Mouse (Mus musculus) myocyte (in vitro differentiated cells): Measurements from ENCODE around the gene Acp7. TPM values are rescaled to one million over a fixed set of nuclear protein-coding genes. Genes with fewer than 3 reads are reported as not detected.
A peak's percentile ranks its signal among the peaks of the same experiment; 100 is the strongest.

Experiments
- H3K27me3 ChIP-seq: one replicate; pipeline ENCODE4 v1.6.1; 2011; ENCODE audit not compliant: control insufficient read depth, insufficient read depth, insufficient read length
- H3K36me3 ChIP-seq: one replicate; pipeline ENCODE4 v1.6.1; 2011; ENCODE audit not compliant: control insufficient read depth, insufficient read depth
- H3K4me2 ChIP-seq: one replicate; pipeline ENCODE4 v1.6.1; 2011; ENCODE audit warnings: low read depth, control low read depth
- H3K4me3 ChIP-seq: one replicate; pipeline ENCODE4 v1.5.1; 2011; ENCODE audit warnings: mild to moderate bottlenecking, control low read depth, moderate library complexity
- H3K79me2 ChIP-seq: one replicate; pipeline ENCODE4 v1.6.1; 2011; ENCODE audit not compliant: control insufficient read depth, insufficient read depth
- H3ac ChIP-seq: one replicate; pipeline ENCODE4 v1.6.1; 2011; ENCODE audit not compliant: control insufficient read depth, insufficient read length
- CEBPB ChIP-seq: IDR thresholded peaks from 2 replicates; pipeline ENCODE4 v1.6.1; 2011; ENCODE audit warnings: mild to moderate bottlenecking, moderate library complexity; ENCODE audit not compliant: poor library complexity, insufficient read depth, severe bottlenecking
- E2F4 ChIP-seq: IDR thresholded peaks from one replicate; pipeline ENCODE4 v1.6.1; 2011; ENCODE audit warnings: mild to moderate bottlenecking, control low read depth, moderate library complexity; ENCODE audit not compliant: insufficient read depth
- MAX ChIP-seq: IDR thresholded peaks from one replicate; pipeline ENCODE4 v1.6.1; 2011; ENCODE audit warnings: low read depth, mild to moderate bottlenecking, control low read depth
- MYOD1 ChIP-seq, 3 experiments: IDR thresholded peaks; one replicate each; pipeline ENCODE4 v1.6.1; 2011; ENCODE audit warnings: control low read depth in 2 of 3, low read depth in 2 of 3, mild to moderate bottlenecking in 2 of 3, moderate library complexity in 1 of 3; ENCODE audit not compliant: insufficient read length in 2 of 3, control insufficient read depth in 1 of 3
- MYOG ChIP-seq, 3 experiments: IDR thresholded peaks; one replicate each; pipeline ENCODE4 v1.6.1; 2011; ENCODE audit warnings: control low read depth in 2 of 3, low read depth in 2 of 3, mild to moderate bottlenecking in 2 of 3; ENCODE audit not compliant: insufficient read length in 2 of 3, control insufficient read depth in 1 of 3, insufficient read depth in 1 of 3
- POLR2A ChIP-seq: IDR thresholded peaks from one replicate; pipeline ENCODE4 v1.6.1; 2011; ENCODE audit warnings: low read depth, mild to moderate bottlenecking, control low read depth, moderate library complexity; ENCODE audit not compliant: insufficient read length
- POLR2AphosphoS2 ChIP-seq: IDR thresholded peaks from one replicate; pipeline ENCODE4 v1.6.1; 2011; ENCODE audit warnings: low read depth, control low read depth; ENCODE audit not compliant: insufficient read length
- REST ChIP-seq: IDR thresholded peaks from one replicate; pipeline ENCODE4 v1.6.1; 2011; ENCODE audit warnings: mild to moderate bottlenecking, control low read depth, moderate library complexity; ENCODE audit not compliant: insufficient read depth, insufficient read length
- SRF ChIP-seq: IDR thresholded peaks from one replicate; pipeline ENCODE4 v1.6.1; 2011; ENCODE audit warnings: low read depth; ENCODE audit not compliant: control insufficient read depth, insufficient read length
- TCF12 ChIP-seq: IDR thresholded peaks from one replicate; pipeline ENCODE4 v1.6.1; 2011; ENCODE audit warnings: mild to moderate bottlenecking, control low read depth; ENCODE audit not compliant: poor library complexity, insufficient read depth, severe bottlenecking
- TCF3 ChIP-seq: IDR thresholded peaks from one replicate; pipeline ENCODE4 v1.6.1; 2011; ENCODE audit warnings: low read depth, control low read depth; ENCODE audit not compliant: insufficient read length
- USF1 ChIP-seq: IDR thresholded peaks from one replicate; pipeline ENCODE4 v1.6.1; 2011; ENCODE audit warnings: low read depth, mild to moderate bottlenecking, control low read depth, moderate library complexity
- polyA plus RNA-seq: library from polyadenylated mRNA; unstranded; fragments of >200 nt; fragmentation: generic; extraction: Trizol; gene quantifications from one replicate; pipeline ENCODE4 v1.2.1, GENCODE M21; 2012; ENCODE audit warnings: missing spikeins

Gene Acp7
- polyA plus RNA-seq, 1 experiment, result not detected

GRCm38 (mm10) chr7:28562371-28562770, 68.8 kb downstream of the Acp7 start:
- H3K4me3 ChIP-seq, result no peak overlapping the region
- H3K4me2 ChIP-seq, result no peak overlapping the region
- H3K36me3 ChIP-seq, result no peaks in the 10 kb centered on the region
- H3K27me3 ChIP-seq, result no peaks in the 10 kb centered on the region
- no peak overlapping the region for H3ac ChIP-seq
- H3K79me2 ChIP-seq, result no peaks in the 10 kb centered on the region
- TF ChIP-seq CEBPB, result no peak
- TF ChIP-seq MYOD1 (IDR thresholded peaks at IDR 0.05; ENCODE audit: control insufficient read depth in 1 of 3, insufficient read length in 2 of 3, low read depth in 2 of 3), result peak in 1 of 3 experiments; percentile 38
- TF ChIP-seq POLR2AphosphoS2, result no peak
- TF ChIP-seq MAX, result no peak

- H3K4me2 ChIP-seq, result no peak overlapping the region
- H3K27me3 ChIP-seq, result no peaks in the 10 kb centered on the region
- TF ChIP-seq POLR2AphosphoS2 (no peak), MYOD1 (IDR thresholded peaks at IDR 0.05; ENCODE audit: control insufficient read depth in 1 of 3, insufficient read length in 2 of 3, low read depth in 2 of 3) (peak in 1 of 3 experiments; percentile 25)
- no peak overlapping the region for H3K4me3 ChIP-seq
- H3K36me3 ChIP-seq, result no peaks in the 10 kb centered on the region
- no peaks in the 10 kb centered on the region for H3K79me2 ChIP-seq
- no peak overlapping the region for H3ac ChIP-seq
Observed at GRCm38 (mm10) chr7:28561967-28562366, 69.2 kb downstream of the Acp7 start.

- TF ChIP-seq REST, result no peak
- TF ChIP-seq CEBPB, result no peak
- TF ChIP-seq MYOD1 (IDR thresholded peaks at IDR 0.05; ENCODE audit: control insufficient read depth in 1 of 3, insufficient read length in 2 of 3, low read depth in 2 of 3), result no peak
- no peak for TF ChIP-seq POLR2AphosphoS2
- no peak for TF ChIP-seq POLR2A
- TF ChIP-seq TCF3, result no peak
- TF ChIP-seq E2F4, result no peak
- TF ChIP-seq USF1, result no peak
- no peak for TF ChIP-seq MYOG (IDR thresholded peaks at IDR 0.05; ENCODE audit: control insufficient read depth in 1 of 3, insufficient read depth in 1 of 3, insufficient read length in 2 of 3, low read depth in 2 of 3)
- TF ChIP-seq MAX, result no peak
- no peak for TF ChIP-seq TCF12
- no peak for TF ChIP-seq SRF
- Histone ChIP-seq H3ac (no peak overlapping the region), H3K4me2 (no peak overlapping the region), H3K4me3 (no peak overlapping the region), H3K27me3 (no peaks in the 10 kb centered on the region), H3K79me2 (no peaks in the 10 kb centered on the region), H3K36me3 (no peaks in the 10 kb centered on the region)
Observed at GRCm38 (mm10) chr7:28560856-28561255, 70.3 kb downstream of the Acp7 start.

GRCm38 (mm10) chr7:28558486-28558885, 72.6 kb downstream of the Acp7 start:
- no peak overlapping the region for H3K4me3 ChIP-seq
- H3K79me2 ChIP-seq, result no peaks in the 10 kb centered on the region
- peak in 1 of 3 experiments; percentile 13 for TF ChIP-seq MYOD1 (IDR thresholded peaks at IDR 0.05; ENCODE audit: control insufficient read depth in 1 of 3, insufficient read length in 2 of 3, low read depth in 2 of 3)
- peak in 1 of 3 experiments; percentile 63 for TF ChIP-seq MYOG (IDR thresholded peaks at IDR 0.05; ENCODE audit: control insufficient read depth in 1 of 3, insufficient read depth in 1 of 3, insufficient read length in 2 of 3, low read depth in 2 of 3)
- TF ChIP-seq CEBPB, result no peak
- no peaks in the 10 kb centered on the region for H3K36me3 ChIP-seq
- no peak overlapping the region for H3ac ChIP-seq
- H3K27me3 ChIP-seq, result no peaks in the 10 kb centered on the region
- no peak overlapping the region for H3K4me2 ChIP-seq

DNA sequence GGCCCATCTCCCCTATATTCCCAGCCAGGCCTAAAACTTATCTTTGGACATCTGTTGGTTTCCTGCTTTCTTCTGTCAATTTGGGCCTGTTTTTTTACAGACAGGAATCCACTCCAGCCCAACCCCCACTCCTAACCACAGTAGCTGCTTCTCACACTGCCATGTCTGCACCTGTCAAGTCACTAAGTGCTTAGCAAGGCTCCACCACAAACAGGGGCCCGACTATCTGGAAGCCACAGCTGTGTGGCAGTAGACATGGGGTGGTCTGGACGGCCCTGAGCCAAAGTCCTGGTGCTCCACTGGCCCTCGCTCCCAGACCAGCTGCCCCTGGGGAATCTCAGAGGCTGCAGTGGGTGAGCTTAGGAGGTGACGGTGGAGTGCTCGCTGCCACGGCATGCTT, 73.4 kb downstream of the Acp7 start:
- Histone ChIP-seq H3K36me3 (no peaks in the 10 kb centered on the region), H3K79me2 (no peaks in the 10 kb centered on the region), H3ac (no peak overlapping the region), H3K4me3 (no peak overlapping the region), H3K4me2 (peak overlapping the region; percentile 50), H3K27me3 (no peaks in the 10 kb centered on the region)
- TF ChIP-seq USF1 (no peak), MYOG (IDR thresholded peaks at IDR 0.05; ENCODE audit: control insufficient read depth in 1 of 3, insufficient read depth in 1 of 3, insufficient read length in 2 of 3, low read depth in 2 of 3) (peak; percentile 91 to 100 (median 94)), POLR2A (peak; percentile 22), TCF3 (peak; percentile 84), MYOD1 (IDR thresholded peaks at IDR 0.05; ENCODE audit: control insufficient read depth in 1 of 3, insufficient read length in 2 of 3, low read depth in 2 of 3) (peak; percentile 78 to 96 (median 94)), TCF12 (peak; percentile 94)

Other genes starting within 250 kb of the Acp7 start
- 34.2 TPM for gene Med29, start 238.6 kb downstream of the Acp7 start, polyA plus RNA-seq
- gene Paf1, start 238.4 kb downstream of the Acp7 start, polyA plus RNA-seq, result 34.3 TPM
- gene Gmfg, start 193.9 kb downstream of the Acp7 start, polyA plus RNA-seq, result not detected
- gene Lrfn1, start 179.4 kb downstream of the Acp7 start, polyA plus RNA-seq, result not detected
- gene Ifnl2, start 120.9 kb downstream of the Acp7 start, polyA plus RNA-seq, result not detected
- not detected for gene Ifnl3, start 108.5 kb downstream of the Acp7 start, polyA plus RNA-seq
- not detected for gene Sycn, start 90.4 kb downstream of the Acp7 start, polyA plus RNA-seq
- 0.07 TPM for gene Nccrp1, start 84.1 kb downstream of the Acp7 start, polyA plus RNA-seq
- 29.4 TPM for gene Samd4b, start 33.2 kb downstream of the Acp7 start, polyA plus RNA-seq
- gene Pak4, start 33.1 kb downstream of the Acp7 start, polyA plus RNA-seq, result 27.5 TPM
- not detected for gene Fbxo27, start 61.5 kb upstream of the Acp7 start, polyA plus RNA-seq
- 33.1 TPM for gene Fbxo17, start 85.5 kb upstream of the Acp7 start, polyA plus RNA-seq
- gene Mrps12, start 110.5 kb upstream of the Acp7 start, polyA plus RNA-seq, result 132 TPM
- gene Sars2, start 110.7 kb upstream of the Acp7 start, polyA plus RNA-seq, result 10.5 TPM
- gene Ccer2, start 124.8 kb upstream of the Acp7 start, polyA plus RNA-seq, result not detected
- gene Sirt2, start 135.4 kb upstream of the Acp7 start, polyA plus RNA-seq, result 100.0 TPM
- 59.3 TPM for gene Nfkbib, start 136.2 kb upstream of the Acp7 start, polyA plus RNA-seq
- gene Rinl, start 157.6 kb upstream of the Acp7 start, polyA plus RNA-seq, result 0.12 TPM
- 230 TPM for gene Hnrnpl, start 177.2 kb upstream of the Acp7 start, polyA plus RNA-seq
- 132 TPM for gene Ech1, start 193.9 kb upstream of the Acp7 start, polyA plus RNA-seq
- gene Lgals4, start 202.5 kb upstream of the Acp7 start, polyA plus RNA-seq, result 3.0 TPM
- 0.50 TPM for gene Lgals7, start 232.5 kb upstream of the Acp7 start, polyA plus RNA-seq